Mouse (Mus musculus) midbrain, embryonic 11.5 days (tissue): ENCODE measurements around the gene Mef2d. TPM values are rescaled to one million over a fixed set of nuclear protein-coding genes. Genes with fewer than 3 reads are reported as not detected.
A peak's percentile ranks its signal among the peaks of the same experiment; 100 is the strongest.

ENCODE experiments used
- ATAC-seq: fragments of 200-750 bp; cut with Nextera tagmentation; 2 replicates; pipeline ENCODE4 v1.8.0; 2017; ENCODE audit warnings: moderate TSS enrichment, moderate library complexity; ENCODE audit not compliant: low FRiP score
- DNase-seq: peaks from one replicate; pipeline ENCODE4 v3.0.0; 2015; ENCODE audit warnings: low spot score; ENCODE audit errors: missing footprints
- H3K27ac ChIP-seq: fragments of 300-500 bp; sonication (generic); 2 replicates; pipeline ENCODE4 v1.5.1; 2014; ENCODE audit warnings: low read depth, low read length
- H3K27me3 ChIP-seq: fragments of 300-500 bp; sonication (generic); 2 replicates; pipeline ENCODE4 v1.6.1; 2014; ENCODE audit warnings: mild to moderate bottlenecking, low read length, moderate library complexity, mixed read lengths; ENCODE audit not compliant: control insufficient read depth, insufficient read depth
- H3K36me3 ChIP-seq: fragments of 300-500 bp; sonication (generic); 2 replicates; pipeline ENCODE4 v1.6.1; 2014; ENCODE audit warnings: mild to moderate bottlenecking, low read length, moderate library complexity, mixed read lengths; ENCODE audit not compliant: control insufficient read depth, insufficient read depth
- H3K4me1 ChIP-seq: fragments of 300-500 bp; sonication (generic); 2 replicates; pipeline ENCODE4 v1.6.1; 2014; ENCODE audit warnings: low read length; ENCODE audit not compliant: control insufficient read depth, insufficient read depth
- H3K4me2 ChIP-seq: fragments of 300-500 bp; sonication (generic); 2 replicates; pipeline ENCODE4 v1.6.1; 2014; ENCODE audit warnings: mild to moderate bottlenecking, moderate library complexity
- H3K4me3 ChIP-seq: fragments of 300-500 bp; sonication (generic); 2 replicates; pipeline ENCODE4 v1.5.1; 2014; ENCODE audit warnings: low read depth, low read length
- H3K9ac ChIP-seq: fragments of 300-500 bp; sonication (generic); 2 replicates; pipeline ENCODE4 v1.6.1; 2014; ENCODE audit warnings: low read length
- H3K9me3 ChIP-seq: fragments of 300-500 bp; sonication (generic); 2 replicates; pipeline ENCODE4 v1.6.1; 2016; ENCODE audit warnings: low read length; ENCODE audit not compliant: control insufficient read depth
- WGBS: fragments of 180-500 bp; shearing (Covaris S2); extraction: QIAGEN DNeasy Blood & Tissue Kit; methylation state at CpG from one replicate; pipeline ENCODE4 v1.1.7; 2014; 5-methylcytosine and 5-hydroxymethylcytosine counted together
- polyA plus RNA-seq: library from polyadenylated mRNA; unstranded; fragments of >200 nt; fragmentation: Nextera tagmentation; extraction: Ambion mirVana; gene quantifications from 2 replicates; pipeline ENCODE4 v1.2.1, GENCODE M21; 2014

The Mef2d gene
- polyA plus RNA-seq, 1 experiment from 2014 or later: 10.9 TPM

- H3K9ac ChIP-seq: no peak overlapping the region
- no peak overlapping the region for H3K27ac ChIP-seq
- no peak for ATAC-seq
- H3K27me3 ChIP-seq: no peaks in the 10 kb centered on the region
- no peaks in the 10 kb centered on the region for H3K4me1 ChIP-seq
- H3K9me3 ChIP-seq: no peaks in the 10 kb centered on the region
- no peaks in the 10 kb centered on the region for H3K36me3 ChIP-seq
- WGBS: 83% methylated on average over 2 of the region's 2 CpGs
- no peak overlapping the region for H3K4me2 ChIP-seq
- H3K4me3 ChIP-seq: no peak overlapping the region
- DNase-seq: no peak
Measured at GRCm38 (mm10) chr3:88132492-88132891, 9.7 kb upstream of the Mef2d start.

DNA sequence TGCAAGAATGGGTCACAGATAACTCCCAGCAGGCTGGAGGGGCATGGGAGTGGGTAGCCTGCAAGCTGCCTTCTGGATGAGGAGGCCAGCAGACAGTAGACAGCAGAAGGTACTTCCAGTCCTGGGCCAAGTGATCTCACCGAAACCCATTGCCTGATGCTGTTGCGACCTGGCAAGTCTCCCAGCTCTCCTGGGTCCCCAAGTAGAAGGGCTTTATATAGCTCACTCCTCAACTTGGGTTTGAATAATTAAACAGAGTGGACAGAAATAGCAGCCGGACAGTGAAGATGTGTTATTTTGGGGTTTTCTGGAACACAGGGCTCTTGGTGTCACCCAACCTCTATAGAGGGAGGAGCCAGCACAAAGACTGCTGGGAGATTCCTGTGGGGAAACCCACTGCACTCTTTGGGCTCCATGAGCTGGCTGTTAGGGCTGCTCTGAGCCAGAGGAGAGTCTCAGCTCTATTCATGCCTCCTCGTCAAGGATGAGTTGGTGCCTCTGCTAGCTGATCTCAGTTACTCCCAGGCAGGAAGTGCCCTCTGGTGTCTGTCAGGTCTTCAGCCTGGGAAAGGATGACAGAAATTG is 8.9 kb upstream of the Mef2d start:
- no peak for ATAC-seq

DNA sequence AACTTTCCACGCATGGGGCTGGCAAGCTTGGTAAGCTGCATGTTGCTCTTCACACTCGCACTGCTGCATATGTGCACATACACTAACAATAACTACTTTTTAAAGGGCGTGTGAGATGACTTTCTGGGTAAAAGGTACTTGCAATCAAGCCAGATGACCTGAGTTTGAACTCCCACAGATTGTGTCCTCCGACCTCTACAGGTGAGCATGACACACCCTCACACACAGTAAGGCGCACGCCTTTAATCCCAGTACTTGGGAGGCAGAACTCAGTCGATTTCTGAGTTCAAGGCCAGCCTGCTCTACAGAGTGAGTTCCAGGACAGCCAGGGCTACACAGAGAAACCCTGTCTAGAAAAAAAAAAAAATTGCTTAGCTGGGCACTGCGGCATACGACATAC is 5.8 kb upstream of the Mef2d start:
- no peak for ATAC-seq
- peaks cover 23% of the 10 kb centered on the region for H3K27me3 ChIP-seq
- H3K4me2 ChIP-seq: no peak overlapping the region
- no peaks in the 10 kb centered on the region for H3K36me3 ChIP-seq
- no peaks in the 10 kb centered on the region for H3K9me3 ChIP-seq
- H3K4me3 ChIP-seq: no peak overlapping the region
- H3K9ac ChIP-seq: no peak overlapping the region
- no peak overlapping the region for H3K27ac ChIP-seq
- 82% methylated on average over 9 of the region's 9 CpGs for WGBS
- DNase-seq: no peak
- H3K4me1 ChIP-seq: peaks cover 12% of the 10 kb centered on the region; the same call in 1 of the 2 replicates

More for the DNA sequence above, 8.9 kb upstream of the Mef2d start:
- no peak overlapping the region for H3K9ac ChIP-seq
- H3K4me2 ChIP-seq: no peak overlapping the region
- DNase-seq: no peak
- H3K4me3 ChIP-seq: no peak overlapping the region
- H3K27me3 ChIP-seq: no peaks in the 10 kb centered on the region
- WGBS: 71% methylated on average over 4 of the region's 4 CpGs
- H3K27ac ChIP-seq: no peak overlapping the region
- H3K4me1 ChIP-seq: peaks cover 4% of the 10 kb centered on the region; the same call in 1 of the 2 replicates
- H3K9me3 ChIP-seq: no peaks in the 10 kb centered on the region
- H3K36me3 ChIP-seq: no peaks in the 10 kb centered on the region

DNA sequence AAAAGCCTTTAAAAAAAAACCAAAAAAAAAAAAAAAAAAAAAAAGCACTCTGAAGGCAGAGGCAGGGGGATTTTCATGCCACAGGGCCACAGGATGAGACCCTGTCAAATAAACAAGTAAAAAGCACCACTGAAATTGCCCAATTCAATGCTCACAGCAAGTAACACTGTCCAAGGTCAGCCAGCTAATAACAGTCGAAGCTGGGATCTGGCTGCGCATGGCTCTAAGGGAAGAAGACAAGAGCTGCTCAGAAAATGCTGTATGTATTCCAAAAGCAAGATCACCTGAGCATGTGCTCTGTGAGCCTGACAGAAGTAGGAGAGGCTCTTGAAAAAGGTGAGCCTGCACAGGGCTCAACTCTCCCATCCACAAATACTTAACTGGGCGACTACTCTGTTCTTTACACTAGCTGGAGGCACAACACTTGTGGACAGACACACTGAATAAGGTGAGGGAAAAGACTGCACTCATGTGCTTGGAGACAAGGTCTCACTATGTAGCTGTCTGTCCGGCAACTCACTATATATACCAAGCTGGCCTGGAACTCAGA is 5.2 kb upstream of the Mef2d start:
- no peaks in the 10 kb centered on the region for H3K9me3 ChIP-seq
- no peak overlapping the region for H3K27ac ChIP-seq
- no peak overlapping the region for H3K4me3 ChIP-seq
- H3K27me3 ChIP-seq: peaks cover 24% of the 10 kb centered on the region
- peaks cover 12% of the 10 kb centered on the region; the same call in 1 of the 2 replicates for H3K4me1 ChIP-seq
- ATAC-seq: no peak
- H3K9ac ChIP-seq: no peak overlapping the region
- H3K36me3 ChIP-seq: no peaks in the 10 kb centered on the region
- no peak overlapping the region for H3K4me2 ChIP-seq
- DNase-seq: no peak
- WGBS: 82% methylated on average over 4 of the region's 4 CpGs

GRCm38 (mm10) chr3:88137821-88138220 is 4.4 kb upstream of the Mef2d start:
- Histone ChIP-seq H3K36me3 (no peaks in the 10 kb centered on the region), H3K4me2 (peak overlapping the region; percentile 96), H3K9ac (peak overlapping the region; percentile 41), H3K9me3 (no peaks in the 10 kb centered on the region), H3K27ac (no peak overlapping the region; the same call in 1 of the 2 replicates), H3K4me3 (peak overlapping the region; percentile 48), H3K4me1 (peaks cover 13% of the 10 kb centered on the region; the same call in 1 of the 2 replicates), H3K27me3 (peaks cover 24% of the 10 kb centered on the region)
- DNase-seq (no peak), ATAC-seq (no peak)
- 13% methylated on average over 3 of the region's 3 CpGs for WGBS

DNA sequence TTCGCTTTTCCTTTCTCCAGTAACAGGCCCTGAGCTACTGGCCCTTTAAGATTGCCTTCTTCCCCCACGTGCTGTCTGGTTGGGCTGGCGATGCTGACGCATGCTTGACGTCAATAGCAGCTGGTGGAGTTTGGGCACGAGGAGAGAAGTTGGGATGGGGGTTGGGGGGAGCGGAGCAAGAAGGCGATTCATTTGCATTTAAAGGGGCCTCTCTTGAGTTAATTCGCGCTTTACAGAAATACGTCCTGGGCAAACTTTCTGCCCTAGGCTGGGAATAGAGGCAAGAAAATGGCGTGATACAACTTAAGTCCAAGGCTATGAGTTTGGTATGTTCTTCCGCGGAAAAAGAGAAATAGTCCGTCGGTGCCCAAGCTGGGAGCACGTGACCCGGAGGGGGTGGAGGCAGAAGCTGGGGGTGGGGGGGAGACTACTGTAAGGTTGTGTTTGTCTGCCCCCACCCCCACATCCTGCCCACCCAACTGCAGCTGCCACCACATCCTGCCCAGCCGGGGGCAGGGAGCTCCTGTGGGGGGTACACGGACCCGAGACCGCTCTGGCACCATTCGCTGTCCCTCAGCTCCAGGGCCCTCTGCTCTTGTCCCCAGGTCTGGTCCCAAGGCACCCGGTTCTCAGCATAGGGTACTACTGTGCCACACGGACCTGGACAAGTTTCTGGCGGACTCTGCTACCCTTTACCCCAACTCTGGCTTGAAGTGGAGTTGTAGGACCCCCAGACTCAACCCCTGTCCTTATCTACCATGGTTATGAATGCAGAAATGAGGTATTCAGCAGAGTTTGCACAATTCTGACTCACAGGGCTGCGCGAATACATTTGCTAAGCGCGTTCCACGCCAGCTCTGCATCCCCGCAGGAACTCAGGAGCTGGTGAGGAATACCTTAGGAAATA is 3.6 kb upstream of the Mef2d start:
- Histone ChIP-seq H3K4me3 (peak overlapping the region; percentile 48), H3K4me2 (peak overlapping the region; percentile 96), H3K27me3 (peaks cover 24% of the 10 kb centered on the region), H3K9ac (peak overlapping the region; percentile 63), H3K9me3 (no peaks in the 10 kb centered on the region), H3K4me1 (peaks cover 20% of the 10 kb centered on the region), H3K27ac (peak overlapping the region; percentile 26; the same call in 1 of the 2 replicates), H3K36me3 (no peaks in the 10 kb centered on the region)
- ATAC-seq (peak; percentile 79), DNase-seq (peak; percentile 97)
- WGBS: under 1% methylated on average over 31 of the region's 32 CpGs

DNA sequence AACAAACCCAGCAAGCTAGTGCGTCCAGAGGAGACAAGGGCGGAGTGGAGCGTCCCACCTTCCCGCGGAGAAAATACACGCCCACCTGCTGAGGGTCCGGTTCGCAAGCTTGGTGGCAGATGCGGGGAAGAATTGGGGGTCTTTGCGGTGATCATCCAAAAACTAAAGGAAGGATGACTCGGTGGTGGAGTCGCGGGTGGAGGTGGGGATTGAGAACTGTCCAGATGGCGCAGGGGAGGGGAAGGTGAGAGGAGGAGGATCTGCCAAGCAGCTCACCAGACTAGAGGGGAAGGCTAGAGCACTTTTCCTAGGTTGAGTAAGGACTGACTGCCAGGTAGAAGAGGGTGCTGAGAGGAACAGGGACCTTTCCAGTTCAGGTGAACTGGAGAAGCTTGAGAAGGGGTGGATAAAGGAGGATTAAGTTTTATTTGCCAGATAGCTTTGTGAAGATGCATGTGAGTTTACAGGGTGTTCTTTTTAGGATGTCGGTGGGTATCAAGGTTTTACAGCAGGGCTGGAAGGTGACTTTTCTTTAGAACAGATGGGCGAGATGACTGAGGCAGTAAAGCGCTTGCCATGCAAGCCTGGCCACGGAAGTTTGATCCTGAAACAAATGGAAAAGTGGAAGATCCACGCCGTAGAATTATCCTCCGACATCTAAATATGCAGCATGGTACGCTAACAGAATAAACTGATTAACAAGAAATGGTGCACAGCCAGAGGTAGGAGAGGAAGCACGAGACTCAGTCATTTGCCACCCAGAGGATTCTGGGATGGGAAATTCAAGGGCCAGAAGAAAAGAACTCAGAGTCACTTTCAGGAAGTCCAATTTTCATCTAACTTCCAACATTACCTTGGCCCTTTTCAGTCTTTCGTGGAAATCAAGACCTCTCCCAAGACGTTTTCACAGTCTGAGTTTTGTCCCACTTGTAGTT is 2.7 kb upstream of the Mef2d start:
- Histone ChIP-seq H3K4me1 (peaks cover 29% of the 10 kb centered on the region), H3K27ac (peak overlapping the region; percentile 26; the same call in 1 of the 2 replicates), H3K9ac (peak overlapping the region; percentile 63), H3K4me2 (peak overlapping the region; percentile 96), H3K36me3 (no peaks in the 10 kb centered on the region), H3K4me3 (peak overlapping the region; percentile 48), H3K9me3 (no peaks in the 10 kb centered on the region), H3K27me3 (peaks cover 24% of the 10 kb centered on the region)
- WGBS: 18% methylated on average over 25 of the region's 25 CpGs
- DNase-seq (peak; percentile 82), ATAC-seq (no peak)

- H3K4me3 ChIP-seq: no peak overlapping the region
- 36% methylated on average over 11 of the region's 11 CpGs for WGBS
- peak; percentile 82 for DNase-seq
- H3K4me1 ChIP-seq: peaks cover 37% of the 10 kb centered on the region
- no peak overlapping the region for H3K9ac ChIP-seq
- H3K36me3 ChIP-seq: no peaks in the 10 kb centered on the region
- ATAC-seq: no peak
- H3K4me2 ChIP-seq: no peak overlapping the region
- no peaks in the 10 kb centered on the region for H3K9me3 ChIP-seq
- H3K27me3 ChIP-seq: peaks cover 24% of the 10 kb centered on the region
- no peak overlapping the region for H3K27ac ChIP-seq
Measured at GRCm38 (mm10) chr3:88140178-88140902, 1.8 kb upstream of the Mef2d start.
